Mouse (Mus musculus) liver, adult 2 months (tissue): Measurements from ENCODE around the gene Zfp668.

ENCODE experiments used
- CTCF ChIP-seq: fragments of 200-500 bp; IDR thresholded peaks from 2 replicates; pipeline ENCODE4 v1.5.1; 2011; ENCODE audit warnings: low read depth, low read length, control low read depth
- POLR2A ChIP-seq: fragments of 200-500 bp; IDR thresholded peaks from 2 replicates; pipeline ENCODE4 v1.6.1; 2011; ENCODE audit warnings: low read length, control low read depth; ENCODE audit not compliant: insufficient read depth; ENCODE audit errors: extremely low read depth

- TF ChIP-seq POLR2A (no peak), CTCF (no peak)
These were observed 12.2 kb upstream of the Zfp668 start for GRCm38 (mm10) chr7:127888821-127889220.
